Mouse (Mus musculus): ENCODE measurements around the gene Col13a1. TPM values are rescaled to one million over a fixed set of nuclear protein-coding genes. Genes with fewer than 3 reads are reported as not detected.

The Col13a1 gene
- polyA plus RNA-seq, 1 experiment: not detected

GRCm38 (mm10) chr10:61944386-61944785 lies 34.5 kb downstream of the Col13a1 start:
- H3K27ac ChIP-seq (ENCODE audit: insufficient read depth, low read depth, low read length): no peak overlapping the region
- WGBS: 82% methylated on average over 2 of the region's 2 CpGs
- no peak overlapping the region for H3K4me3 ChIP-seq (ENCODE audit: insufficient read depth, low read depth, low read length)
- TF ChIP-seq CTCF (IDR thresholded peaks at IDR 0.05; ENCODE audit: insufficient read depth, low read depth, low read length): no peak
- TF ChIP-seq POLR2A (IDR thresholded peaks at IDR 0.05; ENCODE audit: insufficient read depth, low read depth, low read length): no peak
- peaks cover 5% of the 10 kb centered on the region; the same call in 1 of the 2 replicates for H3K4me1 ChIP-seq (ENCODE audit: control insufficient read depth, insufficient read depth, low read length)

DNA sequence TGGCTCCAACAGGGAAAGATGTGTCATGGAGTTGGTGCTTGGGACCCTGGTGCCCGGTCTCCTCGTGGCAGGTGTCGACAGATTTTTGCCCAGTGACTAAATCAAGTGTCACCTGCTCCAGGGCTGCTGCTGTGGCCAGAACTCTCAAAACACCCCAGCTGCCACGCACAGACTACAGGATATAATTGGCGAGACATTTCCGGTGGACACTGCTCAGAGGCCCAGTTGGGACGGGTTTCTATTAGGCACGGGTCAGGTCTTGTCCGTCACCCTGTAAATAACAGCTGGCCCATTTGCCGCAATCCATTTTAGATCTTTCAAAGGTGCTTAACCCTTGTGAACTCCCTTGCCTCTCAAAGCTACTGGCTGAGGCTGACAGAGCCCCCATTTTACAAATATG lies 35.4 kb downstream of the Col13a1 start:
- Histone ChIP-seq H3K4me1 (ENCODE audit: control insufficient read depth, insufficient read depth, low read length) (0 out of 2 replicates have a peak, but pooled peaks cover 4% of the 10 kb centered on the region), H3K27ac (ENCODE audit: insufficient read depth, low read depth, low read length) (no peak overlapping the region), H3K4me3 (ENCODE audit: insufficient read depth, low read depth, low read length) (no peak overlapping the region)
- no peak for TF ChIP-seq CTCF (IDR thresholded peaks at IDR 0.05; ENCODE audit: insufficient read depth, low read depth, low read length)
- TF ChIP-seq POLR2A (IDR thresholded peaks at IDR 0.05; ENCODE audit: insufficient read depth, low read depth, low read length): no peak
- 83% methylated on average over 10 of the region's 10 CpGs for WGBS

GRCm38 (mm10) chr10:61942719-61943118 lies 36.2 kb downstream of the Col13a1 start:
- H3K27ac ChIP-seq (ENCODE audit: insufficient read depth, low read depth, low read length): no peak overlapping the region
- no peak overlapping the region for H3K4me3 ChIP-seq (ENCODE audit: insufficient read depth, low read depth, low read length)
- 73% methylated on average over 2 of the region's 2 CpGs for WGBS
- TF ChIP-seq CTCF (IDR thresholded peaks at IDR 0.05; ENCODE audit: insufficient read depth, low read depth, low read length): no peak
- TF ChIP-seq POLR2A (IDR thresholded peaks at IDR 0.05; ENCODE audit: insufficient read depth, low read depth, low read length): no peak
- 0 out of 2 replicates have a peak, but pooled peaks cover 4% of the 10 kb centered on the region for H3K4me1 ChIP-seq (ENCODE audit: control insufficient read depth, insufficient read depth, low read length)

DNA sequence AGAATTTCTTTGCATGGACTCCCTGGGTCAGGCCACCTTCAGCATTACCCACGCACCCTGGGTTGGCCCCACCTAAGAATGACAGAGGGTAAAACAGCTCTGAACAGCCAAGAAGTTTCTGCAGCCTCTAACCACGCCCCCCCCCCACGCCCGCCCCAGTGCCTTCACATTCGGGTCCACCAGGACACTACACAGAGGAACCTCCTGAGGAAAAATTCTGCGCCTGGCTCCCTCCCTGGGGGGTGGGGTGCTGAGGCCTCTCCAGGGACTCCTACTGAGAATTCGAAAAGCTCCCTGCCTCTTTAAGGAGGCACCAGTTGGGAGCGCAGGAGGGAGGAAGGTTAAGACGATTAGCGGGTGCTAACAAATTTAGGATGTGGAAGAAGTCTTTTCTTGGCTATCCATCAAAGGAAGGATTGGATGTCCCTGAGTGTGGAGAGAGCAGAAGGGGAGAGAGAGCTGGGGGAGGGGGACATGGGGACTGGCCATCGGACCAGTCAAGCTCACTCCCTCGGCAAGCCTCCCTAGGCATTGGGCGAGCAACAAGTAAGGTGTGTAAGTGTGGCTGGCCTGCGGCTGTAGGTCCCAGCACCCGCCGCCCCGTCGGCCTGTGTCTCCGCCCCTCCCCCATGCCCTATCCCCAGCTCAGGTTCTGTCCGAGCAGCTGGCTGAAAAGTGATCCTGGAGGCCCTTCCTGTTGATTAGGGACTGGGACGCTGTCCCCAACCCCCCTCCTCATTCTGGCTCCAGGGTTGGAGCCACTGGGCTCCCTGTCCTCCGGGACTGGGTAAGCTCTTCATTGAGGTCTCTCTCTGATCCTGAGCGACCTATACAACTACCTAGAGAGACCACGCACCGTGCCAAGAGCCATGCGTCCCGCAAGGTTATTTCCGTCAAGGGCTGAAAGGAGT lies 42.4 kb downstream of the Col13a1 start:
- WGBS: 6% methylated on average over 28 of the region's 28 CpGs
- Histone ChIP-seq H3K27ac (ENCODE audit: insufficient read depth, low read depth, low read length) (no peak overlapping the region), H3K4me1 (ENCODE audit: control insufficient read depth, insufficient read depth, low read length) (peaks cover 18% of the 10 kb centered on the region), H3K4me3 (ENCODE audit: insufficient read depth, low read depth, low read length) (no peak overlapping the region)
- TF ChIP-seq POLR2A (IDR thresholded peaks at IDR 0.05; ENCODE audit: insufficient read depth, low read depth, low read length) (no peak), CTCF (IDR thresholded peaks at IDR 0.05; ENCODE audit: insufficient read depth, low read depth, low read length) (no peak)

GRCm38 (mm10) chr10:61931678-61932077 lies 47.2 kb downstream of the Col13a1 start:
- TF ChIP-seq POLR2A (IDR thresholded peaks at IDR 0.05; ENCODE audit: insufficient read depth, low read depth, low read length) (no peak), CTCF (IDR thresholded peaks at IDR 0.05; ENCODE audit: insufficient read depth, low read depth, low read length) (no peak)
- Histone ChIP-seq H3K27ac (ENCODE audit: insufficient read depth, low read depth, low read length) (no peak overlapping the region), H3K4me1 (ENCODE audit: control insufficient read depth, insufficient read depth, low read length) (peaks cover 13% of the 10 kb centered on the region), H3K4me3 (ENCODE audit: insufficient read depth, low read depth, low read length) (no peak overlapping the region)
- 77% methylated on average over 6 of the region's 6 CpGs for WGBS

- Histone ChIP-seq H3K27ac (ENCODE audit: insufficient read depth, low read depth, low read length) (no peak overlapping the region), H3K4me1 (ENCODE audit: control insufficient read depth, insufficient read depth, low read length) (peaks cover 2% of the 10 kb centered on the region), H3K4me3 (ENCODE audit: insufficient read depth, low read depth, low read length) (no peak overlapping the region)
- 91% methylated on average over 6 of the region's 6 CpGs for WGBS
- TF ChIP-seq CTCF (IDR thresholded peaks at IDR 0.05; ENCODE audit: insufficient read depth, low read depth, low read length) (no peak), POLR2A (IDR thresholded peaks at IDR 0.05; ENCODE audit: insufficient read depth, low read depth, low read length) (no peak)
Observed at GRCm38 (mm10) chr10:61929901-61930300, 49.0 kb downstream of the Col13a1 start.

- H3K4me1 ChIP-seq (ENCODE audit: control insufficient read depth, insufficient read depth, low read length): peaks cover 2% of the 10 kb centered on the region
- H3K4me3 ChIP-seq (ENCODE audit: insufficient read depth, low read depth, low read length): no peak overlapping the region
- 47% methylated on average over 24 of the region's 24 CpGs for WGBS
- TF ChIP-seq CTCF (IDR thresholded peaks at IDR 0.05; ENCODE audit: insufficient read depth, low read depth, low read length) (no peak), POLR2A (IDR thresholded peaks at IDR 0.05; ENCODE audit: insufficient read depth, low read depth, low read length) (no peak)
- H3K27ac ChIP-seq (ENCODE audit: insufficient read depth, low read depth, low read length): no peak overlapping the region
Observed at GRCm38 (mm10) chr10:61928725-61929651, 49.9 kb downstream of the Col13a1 start.

- Histone ChIP-seq H3K4me1 (ENCODE audit: control insufficient read depth, insufficient read depth, low read length) (peaks cover 6% of the 10 kb centered on the region), H3K27ac (ENCODE audit: insufficient read depth, low read depth, low read length) (no peak overlapping the region), H3K4me3 (ENCODE audit: insufficient read depth, low read depth, low read length) (no peak overlapping the region)
- TF ChIP-seq POLR2A (IDR thresholded peaks at IDR 0.05; ENCODE audit: insufficient read depth, low read depth, low read length) (no peak), CTCF (IDR thresholded peaks at IDR 0.05; ENCODE audit: insufficient read depth, low read depth, low read length) (no peak)
Observed at GRCm38 (mm10) chr10:61925691-61926090, 53.2 kb downstream of the Col13a1 start.
